Mouse (Mus musculus) frontal cortex, postnatal 25 days (tissue): ENCODE measurements around the gene Actr2.
"Not testable (repeated sequence)": the region's sequence is repeated elsewhere in the genome, so short reads cannot be mapped to it uniquely, and the experiment has no call there.

ENCODE experiments used
- DNase-seq, 2 experiments: peaks; one replicate each; pipeline ENCODE4 v3.0.0; 2022; ENCODE audit warnings: low spot score in 2 of 2

Gene Actr2

DNA sequence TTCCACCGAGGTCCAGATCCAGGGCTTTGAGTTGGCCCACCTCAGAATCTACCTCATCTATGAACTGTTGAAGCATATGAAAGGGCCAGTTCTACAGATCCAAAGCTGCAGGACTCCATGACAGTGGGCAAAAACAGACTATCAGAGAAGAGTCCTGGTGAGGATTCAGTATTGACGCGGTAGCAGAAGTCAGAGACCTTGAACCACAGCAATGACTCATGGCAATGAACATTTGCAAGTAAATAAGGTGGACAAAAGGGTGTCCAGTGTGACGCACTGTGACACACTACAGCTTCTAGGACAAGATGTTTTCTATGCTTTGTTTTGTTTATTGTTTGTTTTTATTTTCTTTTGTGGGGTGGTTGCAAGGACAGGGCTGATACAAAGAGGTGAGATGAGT lies 4.0 kb upstream of the Actr2 start:
- no peak for DNase-seq

DNA sequence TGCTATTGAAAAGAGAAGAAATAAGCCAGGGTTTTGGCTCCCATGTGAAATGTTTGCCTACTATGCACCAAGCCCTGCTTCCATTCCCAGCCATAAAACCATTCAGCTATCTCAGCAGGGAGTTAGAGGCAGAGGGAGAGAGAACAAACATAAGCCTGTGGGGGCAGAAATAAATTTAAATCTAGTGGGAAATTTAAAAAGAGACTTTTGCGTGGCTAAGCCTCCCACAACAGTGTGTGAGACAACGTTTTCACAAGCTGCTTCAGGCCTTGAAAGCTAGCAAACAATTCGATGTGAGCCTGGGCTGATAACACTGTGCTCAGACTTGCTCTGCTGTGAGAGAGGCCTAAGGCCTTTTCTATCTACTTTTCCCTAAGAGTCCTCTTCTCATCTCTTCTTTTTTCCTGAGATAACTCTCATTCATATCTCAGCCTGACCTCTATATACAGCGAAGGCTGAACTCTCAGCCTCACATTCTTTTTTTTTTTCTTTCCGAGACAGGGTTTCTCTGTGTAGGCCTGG lies 3.4 kb upstream of the Actr2 start:
- no peak for DNase-seq

DNA sequence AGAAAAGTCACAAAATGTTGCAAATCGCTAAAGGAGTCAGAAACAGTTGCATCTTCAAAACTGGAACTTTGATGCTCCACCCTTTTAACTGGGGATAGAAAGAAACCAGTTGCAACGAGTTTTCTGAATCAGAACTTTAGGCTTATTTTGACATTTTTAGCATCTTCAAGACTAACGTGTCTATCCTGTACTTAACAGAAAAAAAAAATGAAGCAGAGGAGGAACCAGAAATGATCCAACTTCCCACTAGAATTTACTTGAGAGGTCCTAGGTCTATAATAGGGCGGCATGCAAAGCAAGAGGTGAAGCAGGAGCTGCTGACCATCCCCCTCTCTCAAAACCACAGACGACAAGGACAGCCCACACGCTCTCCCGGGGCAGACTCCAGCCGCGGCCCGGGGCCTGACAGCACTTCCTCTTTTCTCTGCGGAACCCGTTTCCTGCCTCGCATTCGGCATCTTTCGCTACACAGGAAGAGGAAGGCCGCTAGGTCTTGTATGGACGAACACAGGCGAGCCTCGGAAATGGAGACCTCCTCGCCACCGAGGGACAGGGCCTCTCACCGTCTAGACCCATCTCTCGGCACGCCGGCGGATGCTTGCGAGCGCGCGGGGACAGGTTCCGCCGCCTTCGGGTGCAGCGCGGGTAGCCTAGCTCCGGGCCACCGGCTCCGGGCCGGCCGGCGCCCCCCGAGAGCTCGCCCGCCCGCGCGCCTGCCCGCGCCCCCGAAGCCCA lies 540 bp downstream of the Actr2 start:
- peak; percentile 48 to 58 for DNase-seq

DNA sequence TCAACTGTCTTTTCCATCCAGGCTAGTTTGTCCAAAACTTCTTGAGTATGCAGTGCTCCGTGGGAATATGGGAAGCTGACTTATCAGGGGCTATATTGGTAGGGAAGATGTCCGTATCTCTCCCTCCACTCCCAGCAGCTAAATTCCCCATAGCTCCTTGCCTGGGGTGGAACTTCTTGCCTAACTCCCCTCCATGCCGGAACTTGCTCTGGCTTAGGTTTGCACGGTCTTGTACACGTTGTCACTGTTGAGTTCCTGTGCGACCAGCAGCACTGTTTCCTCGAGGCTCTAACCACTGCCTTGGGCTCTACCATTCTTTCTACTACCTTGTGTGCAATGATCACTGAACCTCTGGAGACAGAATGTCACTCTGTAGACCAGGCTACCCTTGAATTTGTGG lies 4.6 kb downstream of the Actr2 start:
- DNase-seq: no peak

DNA sequence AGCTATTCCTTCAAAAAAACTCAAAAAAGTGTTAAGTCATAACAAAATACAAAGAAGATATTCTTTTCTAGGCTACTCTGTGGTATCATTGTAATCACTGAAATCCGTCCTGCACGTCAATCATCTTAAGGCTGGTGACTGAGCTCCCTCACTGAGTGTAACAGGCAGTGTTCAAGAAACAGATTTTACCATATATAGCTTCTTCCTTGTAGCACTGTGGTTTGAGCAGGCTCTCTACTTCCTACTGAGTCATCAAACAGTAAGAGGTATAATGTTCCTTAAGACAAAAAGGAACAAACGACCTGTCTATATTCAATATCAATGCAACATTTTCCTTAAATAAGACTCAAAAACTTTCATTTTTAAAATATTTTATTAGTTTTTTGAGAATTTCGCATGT lies 5.0 kb downstream of the Actr2 start:
- DNase-seq: no peak

DNA sequence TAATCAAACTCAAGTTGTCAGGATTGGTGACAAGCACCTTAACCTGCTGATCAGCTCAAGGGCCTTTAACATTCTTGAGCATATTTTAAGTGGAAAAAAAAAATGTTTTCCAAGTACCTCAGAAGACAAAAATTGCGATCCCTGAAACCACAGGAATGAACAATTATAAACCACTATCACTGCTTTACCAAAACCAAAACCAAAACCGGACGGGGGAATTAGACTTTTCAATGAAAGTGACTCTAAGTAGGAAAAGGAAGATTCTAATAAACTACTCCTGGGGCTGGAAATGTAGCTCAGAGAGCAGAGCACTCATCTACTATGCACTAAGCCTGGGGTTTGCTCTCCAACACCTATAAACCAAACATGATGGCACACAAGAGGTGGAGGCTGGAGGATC lies 5.8 kb downstream of the Actr2 start:
- DNase-seq: no peak

DNA sequence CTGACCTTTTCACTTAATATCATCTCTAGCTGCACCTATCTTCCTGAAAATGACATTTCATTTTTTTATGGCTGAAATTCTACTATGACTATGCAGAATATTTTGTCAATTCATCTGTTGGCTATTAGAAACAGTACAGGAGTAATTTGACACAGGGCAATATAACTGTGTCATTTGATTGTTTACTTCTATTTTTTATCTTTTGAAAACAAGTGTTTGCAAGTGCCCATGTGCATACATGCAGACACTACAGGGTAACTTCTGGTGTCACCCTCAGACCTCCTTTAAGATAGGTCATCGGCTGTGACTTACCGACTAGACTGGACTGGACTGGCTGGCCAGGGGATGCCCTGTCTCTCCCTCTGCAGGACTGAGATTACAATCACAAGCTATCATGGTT lies 8.8 kb downstream of the Actr2 start:
- no peak for DNase-seq

DNA sequence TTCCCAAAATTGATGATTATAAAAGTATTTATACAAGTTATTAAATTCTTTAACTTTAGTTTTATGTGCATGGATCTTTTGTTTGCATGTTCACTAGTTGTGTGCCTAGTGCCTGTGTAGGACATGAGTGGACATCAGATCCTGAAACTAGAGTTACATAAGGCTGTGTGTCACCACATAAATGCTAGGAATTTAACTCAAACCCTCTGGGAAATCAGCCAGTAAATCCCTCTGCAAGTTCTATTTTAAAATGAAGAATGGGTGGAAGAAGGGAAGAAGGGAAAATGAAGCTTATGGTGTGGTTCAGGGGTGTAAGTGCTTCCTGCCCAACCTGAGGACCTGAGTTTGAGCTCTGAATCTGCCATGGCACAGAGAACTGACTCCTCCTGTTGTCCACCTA lies 26.4 kb downstream of the Actr2 start:
- no peak for DNase-seq

DNA sequence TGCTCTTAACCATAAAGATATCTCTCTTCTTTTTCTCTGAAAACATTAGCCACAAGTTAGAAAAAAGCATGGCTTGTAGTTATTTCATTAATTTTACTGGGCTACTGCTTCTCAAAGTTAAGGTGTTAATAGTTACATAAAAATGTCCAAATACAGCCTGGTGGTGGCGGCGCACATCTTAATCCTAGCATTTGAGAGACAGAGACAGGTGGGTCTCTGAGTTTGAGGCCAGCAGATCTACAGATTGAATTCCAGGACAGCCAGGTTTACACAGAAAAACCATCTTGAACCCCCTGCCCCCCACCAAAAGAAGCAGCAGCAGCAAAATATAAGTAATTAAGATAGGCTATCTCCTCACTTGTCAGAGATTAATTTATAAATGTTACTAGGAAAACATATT lies 27.1 kb downstream of the Actr2 start:
- no peak for DNase-seq

DNA sequence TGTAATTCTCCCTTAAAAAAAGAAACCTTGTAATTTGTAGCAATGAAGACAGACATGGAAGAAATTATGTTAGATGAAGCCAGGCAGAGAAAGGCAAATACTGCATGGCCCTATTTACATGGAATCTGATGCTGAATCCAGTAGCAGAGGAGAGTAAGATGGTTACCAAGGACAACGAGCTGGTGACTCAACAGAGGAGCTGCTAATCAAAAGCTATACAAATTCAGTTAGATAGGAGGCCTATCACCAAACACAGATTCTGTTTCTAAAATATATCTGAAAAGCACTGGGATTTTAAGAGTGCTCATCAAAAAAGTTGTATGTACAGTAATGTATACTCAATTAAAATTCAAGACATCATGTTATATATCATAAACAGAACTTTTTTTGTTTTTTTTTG lies 37.3 kb downstream of the Actr2 start:
- no peak for DNase-seq

DNA sequence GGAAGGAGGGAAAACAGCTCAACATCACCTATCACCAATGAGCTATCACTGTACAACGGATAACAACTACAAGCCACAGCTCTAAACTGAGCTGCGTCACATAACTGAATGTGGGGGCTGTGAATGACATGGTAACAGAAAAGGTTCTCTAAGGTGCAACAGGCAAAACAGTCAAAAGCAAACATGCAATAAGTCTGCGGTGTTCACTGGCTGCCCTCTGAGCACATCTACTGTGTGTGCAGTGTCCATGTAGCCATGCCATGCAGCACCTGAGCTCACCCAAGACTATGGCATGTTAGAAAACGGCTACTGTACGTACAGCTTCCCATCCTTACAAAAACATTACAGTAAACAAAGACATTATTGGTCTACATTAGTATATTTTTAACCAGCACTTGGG lies 39.9 kb downstream of the Actr2 start:
- DNase-seq: no peak

DNA sequence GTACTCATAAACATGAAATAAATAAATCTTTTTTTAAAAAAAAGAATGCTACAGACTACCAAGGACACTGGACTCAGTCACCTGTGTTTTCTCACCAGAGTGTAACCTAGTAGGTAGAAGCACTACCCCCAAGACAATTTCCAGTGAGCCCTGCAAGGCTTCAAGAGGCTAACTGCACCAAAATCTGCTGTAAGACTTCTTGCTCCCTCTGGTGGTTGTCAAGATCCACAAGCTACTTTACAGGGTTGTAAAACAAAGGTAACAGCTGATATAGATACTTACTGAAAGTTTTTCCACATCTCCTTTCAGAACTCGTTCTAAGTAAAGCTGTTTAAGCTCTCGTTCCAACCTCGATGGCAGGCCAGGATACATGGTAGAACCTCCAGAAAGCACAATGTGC lies 40.5 kb downstream of the Actr2 start:
- DNase-seq: no peak

DNA sequence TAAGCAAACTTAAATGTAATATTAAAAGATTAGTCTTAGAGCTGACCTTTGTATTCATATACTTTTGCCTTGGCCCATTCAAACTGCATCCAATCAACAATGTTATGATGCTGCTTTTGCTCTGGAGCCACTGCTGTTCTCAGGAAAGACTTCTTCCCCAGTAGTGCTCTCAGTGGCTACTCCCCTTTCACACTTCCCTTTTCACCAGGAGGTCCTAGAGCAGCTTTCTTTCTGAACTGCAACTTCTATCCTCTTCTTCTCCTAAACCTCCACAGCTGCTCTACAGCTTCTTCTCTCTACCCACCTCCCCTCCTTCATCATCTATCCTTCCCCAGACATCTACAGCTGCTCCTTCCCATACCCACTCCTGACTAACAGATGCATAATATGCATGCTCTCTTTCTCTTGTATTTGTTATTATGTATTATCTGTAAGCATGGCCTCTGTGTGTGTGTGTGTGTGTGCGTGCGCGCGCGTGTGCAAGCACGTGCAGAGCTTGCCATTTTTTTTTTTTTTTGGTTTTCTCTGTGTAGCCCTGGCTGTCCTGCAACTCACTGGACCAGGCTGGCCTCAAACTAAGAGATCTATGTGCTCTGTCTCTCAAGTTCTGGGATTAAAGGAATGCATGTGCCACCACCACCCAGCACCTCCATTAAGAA lies 44.2 kb downstream of the Actr2 start:
- DNase-seq: no peak

DNA sequence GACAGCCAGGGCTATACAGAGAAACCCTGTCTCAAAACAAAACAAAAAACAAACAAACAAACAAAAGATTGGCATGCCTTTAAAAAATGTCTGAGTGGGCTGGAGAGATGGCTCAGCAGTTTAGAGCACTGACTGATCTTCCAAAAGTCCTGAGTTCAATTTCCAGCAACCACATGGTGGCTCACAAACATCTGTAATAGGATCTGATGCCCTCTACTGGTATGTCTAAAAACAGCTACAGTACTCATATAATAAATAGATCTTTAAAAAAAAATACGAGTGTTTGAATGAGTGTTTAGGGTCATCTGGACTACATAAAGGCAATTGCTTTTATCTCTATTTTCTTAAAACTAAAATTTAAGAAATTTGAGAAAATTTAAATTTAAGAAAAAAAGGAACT lies 45.2 kb downstream of the Actr2 start:
- DNase-seq: no peak

DNA sequence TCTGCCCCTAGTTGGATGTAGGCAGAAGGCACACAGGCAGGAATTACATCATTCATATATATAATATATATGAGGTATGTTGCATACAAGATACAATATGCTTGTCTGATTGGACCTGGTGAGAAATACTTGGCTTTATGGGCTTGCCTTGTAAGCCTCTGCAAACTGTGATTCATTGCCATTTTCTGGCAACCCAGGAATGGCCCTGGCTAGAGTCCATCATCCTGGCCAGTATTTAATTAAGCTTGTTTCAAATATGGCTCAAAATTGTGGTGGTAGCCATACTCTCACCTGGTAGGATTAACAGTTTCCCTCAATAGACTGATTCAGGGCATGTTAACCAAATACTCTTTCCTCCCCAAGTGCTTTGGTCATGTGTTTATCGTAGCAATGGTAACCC lies 46.6 kb downstream of the Actr2 start:
- DNase-seq: no peak

DNA sequence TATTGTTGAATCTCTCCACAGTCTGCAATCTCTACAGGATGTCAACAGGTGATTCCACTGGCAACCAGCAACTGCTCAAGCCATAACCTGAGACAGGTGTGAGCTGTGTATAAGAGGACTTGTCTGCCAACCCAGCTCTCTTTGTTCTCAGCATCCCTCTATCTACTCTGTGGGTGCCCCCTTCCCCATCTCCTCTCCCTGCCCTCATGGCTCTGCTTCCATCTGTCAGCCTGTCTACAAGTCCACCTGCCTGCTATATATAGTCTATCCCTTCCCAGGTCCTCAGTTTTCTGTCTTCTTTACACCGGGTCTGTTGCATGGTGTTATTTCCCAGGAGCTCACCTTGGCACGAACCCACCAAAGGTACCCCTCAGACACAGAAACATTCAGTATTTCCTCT lies 47.8 kb downstream of the Actr2 start:
- DNase-seq: no peak

DNA sequence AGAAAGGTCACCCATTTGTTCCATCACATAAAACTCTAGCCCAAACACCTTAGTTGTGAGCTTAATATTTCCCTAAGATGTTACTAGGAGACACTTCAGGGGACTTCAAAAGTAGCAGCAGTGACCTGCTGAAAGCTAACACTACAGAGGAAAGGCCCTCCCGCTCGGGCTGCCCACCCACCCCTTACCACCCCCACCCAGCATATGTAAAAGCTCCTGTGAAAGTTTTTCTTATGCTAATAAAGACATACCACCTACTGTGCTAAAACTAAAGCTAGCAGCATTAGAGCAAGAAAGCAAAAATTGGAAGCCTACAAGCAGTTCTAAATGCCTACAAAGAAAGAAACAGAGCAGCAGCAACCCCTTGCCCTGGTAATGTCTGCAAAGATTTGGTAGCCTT lies 48.6 kb downstream of the Actr2 start:
- DNase-seq: not testable (repeated sequence)

DNA sequence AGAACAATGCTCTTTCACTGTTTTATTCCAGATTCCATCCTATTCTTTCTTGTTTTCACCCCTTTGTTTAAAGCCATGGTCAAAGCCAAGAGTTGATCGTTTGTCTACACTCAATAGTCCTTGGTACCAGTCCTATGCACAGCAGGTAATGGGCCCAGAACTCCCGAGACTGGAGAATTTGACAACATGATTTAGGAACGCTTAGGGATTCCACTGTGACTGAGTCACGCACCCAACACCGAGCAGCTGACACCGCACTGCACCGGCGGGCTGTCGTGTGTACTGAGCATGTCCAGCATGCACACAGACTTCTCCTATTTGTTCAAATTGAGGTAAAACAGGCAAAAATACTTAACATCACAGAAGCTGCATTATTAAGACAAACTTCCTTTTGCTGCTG lies 49.9 kb downstream of the Actr2 start:
- not testable (repeated sequence) for DNase-seq

DNA sequence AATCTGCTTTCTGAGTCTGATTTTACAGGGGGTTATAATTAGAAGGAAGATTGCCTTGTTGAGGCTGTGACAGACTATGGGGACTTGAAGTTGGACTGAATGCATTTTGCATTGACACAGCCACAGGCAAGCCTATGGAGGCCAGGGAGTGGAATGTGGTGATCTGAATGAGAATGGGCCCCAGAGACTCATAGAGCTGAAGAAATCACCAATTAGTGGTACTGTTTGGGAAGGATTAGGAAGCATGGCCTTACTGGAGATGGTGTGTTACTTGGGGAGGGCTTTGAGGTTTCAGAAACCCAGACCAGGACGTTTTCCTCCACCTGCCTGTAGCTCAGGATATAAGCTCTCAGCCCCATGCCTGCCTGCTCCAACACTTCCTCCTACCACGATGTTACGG lies 53.0 kb downstream of the Actr2 start:
- DNase-seq: no peak

DNA sequence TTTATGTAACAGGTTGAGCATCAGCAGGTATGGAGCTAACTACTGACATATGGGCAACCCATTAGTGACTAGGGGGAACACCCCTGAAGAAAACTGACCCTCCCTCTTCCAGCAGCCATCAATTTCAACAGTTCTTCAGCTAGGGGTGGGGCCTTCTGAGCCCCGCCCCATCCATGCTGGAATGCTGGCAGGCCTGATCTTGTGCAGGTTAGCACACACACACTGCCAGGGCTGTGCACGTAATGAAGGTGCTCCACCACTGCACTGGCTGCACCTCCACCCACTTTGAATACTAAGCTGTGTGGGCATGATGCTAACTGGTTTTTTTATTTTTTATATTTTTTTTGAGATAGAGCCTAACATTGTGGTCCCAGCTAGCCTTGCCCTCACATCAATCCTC lies 55.3 kb downstream of the Actr2 start:
- no peak for DNase-seq

DNA sequence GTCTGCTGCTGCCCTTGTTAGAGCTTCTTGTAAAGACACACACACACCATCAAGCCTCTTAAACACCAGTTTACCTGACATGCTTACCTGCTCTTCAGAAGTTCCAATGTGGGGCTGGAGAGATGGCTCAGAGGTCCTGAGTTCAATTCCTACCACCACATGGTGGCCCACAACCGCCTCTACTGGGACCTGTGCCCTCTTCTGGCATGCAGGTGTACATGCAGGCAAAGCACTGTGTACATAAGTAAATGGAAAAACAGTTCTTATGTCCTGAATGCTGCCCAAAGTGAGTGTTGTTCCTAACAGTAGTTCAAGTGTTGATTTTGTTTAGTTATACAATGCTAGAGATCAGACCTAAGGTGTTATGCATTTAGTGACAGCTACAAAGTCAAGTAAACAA lies 56.5 kb downstream of the Actr2 start:
- DNase-seq: no peak

DNA sequence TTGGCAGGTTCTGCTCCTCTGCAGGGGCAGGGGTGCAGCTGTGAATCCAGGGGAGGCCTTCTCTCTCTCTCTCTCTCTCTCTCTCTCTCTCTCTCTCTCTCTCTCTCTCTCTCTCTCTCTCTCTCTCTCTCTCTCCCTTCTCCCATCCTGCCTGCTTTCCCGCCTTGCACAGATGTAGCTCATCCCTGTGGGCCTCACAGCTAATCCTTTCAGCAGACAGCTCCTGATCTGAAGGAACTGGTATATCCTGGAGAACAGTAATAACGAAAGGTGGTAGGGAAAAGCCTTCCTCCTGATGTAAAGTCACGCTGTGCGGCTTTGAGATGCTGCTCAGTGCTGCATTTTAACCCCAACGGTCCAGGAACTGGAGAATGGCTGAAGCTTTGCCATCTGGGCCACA lies 58.1 kb downstream of the Actr2 start:
- DNase-seq: no peak

DNA sequence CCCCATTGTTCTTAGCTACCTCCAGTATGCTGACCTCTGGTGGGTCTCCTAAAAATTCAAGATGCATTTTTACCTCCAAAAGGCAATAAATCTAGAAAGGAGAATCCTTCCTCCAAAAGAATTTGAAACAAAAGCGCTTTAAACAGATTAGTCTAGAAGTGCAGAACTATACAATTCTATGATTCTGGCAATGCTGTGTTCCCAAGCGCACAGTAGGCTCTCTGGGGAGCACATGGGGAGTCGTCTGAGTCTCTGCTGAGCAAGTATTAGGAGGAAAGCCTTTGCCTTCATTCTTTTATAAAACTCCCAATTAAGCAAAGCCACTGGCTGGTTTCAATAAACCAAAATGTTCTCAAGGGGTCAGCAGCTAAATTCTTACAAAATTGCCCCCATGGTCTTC lies 58.8 kb downstream of the Actr2 start:
- DNase-seq: no peak
